Mouse (Mus musculus) embryonic fibroblast, embryonic 13.5 days (primary cell): ENCODE data around the gene Calcr.

Experiments
- CTCF ChIP-seq: IDR thresholded peaks from 2 replicates; pipeline ENCODE4 v1.5.1; 2011; ENCODE audit warnings: mild to moderate bottlenecking, control low read depth, low read length, moderate library complexity, borderline replicate concordance; ENCODE audit not compliant: insufficient read depth
- POLR2A ChIP-seq: IDR thresholded peaks from 2 replicates; pipeline ENCODE4 v1.6.1; 2011; ENCODE audit warnings: low read depth, mild to moderate bottlenecking, control low read depth, low read length, moderate library complexity

GRCm38 (mm10) chr6:3763171-3763967, 1.1 kb downstream of the Calcr start:
- TF ChIP-seq POLR2A (no peak), CTCF (no peak)
